Mouse (Mus musculus) layer of hippocampus, adult 9-10 months (tissue): ENCODE measurements at regions not wholly inside any gene's neighbourhood (a gene's known extent, or its start where the extent isn't known, plus 50 kb on each side); places are given as distances from the start of the nearest gene placed in this dataset.

Experiments used
- DNase-seq: peaks from one replicate; pipeline ENCODE4 v3.0.0; 2022; ENCODE audit warnings: low spot score

DNA sequence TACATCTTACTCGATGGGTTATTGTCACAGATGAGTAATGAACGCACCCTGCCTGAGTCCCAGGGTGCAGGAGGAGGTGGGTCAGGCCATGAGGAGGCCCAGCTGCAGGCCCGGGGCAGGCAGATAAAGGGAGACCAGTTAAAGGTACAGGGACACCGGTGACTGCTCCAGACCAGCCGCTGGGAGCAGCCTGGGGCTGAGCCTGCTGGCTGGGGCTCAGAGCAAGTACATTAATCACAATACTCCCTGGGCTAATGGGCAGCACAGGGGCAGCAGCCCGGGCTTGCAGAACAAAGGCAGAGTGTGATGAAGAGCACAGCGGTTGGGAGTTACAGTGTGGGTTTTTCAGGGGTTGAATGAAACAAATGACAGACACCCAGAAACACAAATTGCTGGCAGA, 154.4 kb upstream of the Rnf219 start:
- DNase-seq = no peak

DNA sequence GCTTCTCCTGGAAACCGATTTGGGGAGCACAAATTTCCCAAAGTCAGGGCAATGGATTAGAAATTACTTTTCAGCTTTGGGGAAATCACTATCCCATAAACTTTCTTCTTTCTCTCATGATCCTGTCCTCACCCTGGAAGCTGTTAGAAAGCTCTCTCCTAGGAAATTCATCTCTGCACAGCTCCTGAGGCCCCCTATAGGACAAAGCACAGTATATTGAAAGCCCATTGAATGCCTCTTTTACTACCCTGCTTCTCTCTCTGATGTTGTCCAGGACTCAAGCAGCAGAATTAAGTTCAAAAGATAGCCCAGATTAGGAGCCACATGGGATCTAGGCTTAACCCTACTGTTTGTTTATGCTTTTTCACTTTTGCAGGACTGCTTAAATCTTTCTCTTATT, 139.3 kb upstream of the Rnf219 start:
- no peak for DNase-seq

DNA sequence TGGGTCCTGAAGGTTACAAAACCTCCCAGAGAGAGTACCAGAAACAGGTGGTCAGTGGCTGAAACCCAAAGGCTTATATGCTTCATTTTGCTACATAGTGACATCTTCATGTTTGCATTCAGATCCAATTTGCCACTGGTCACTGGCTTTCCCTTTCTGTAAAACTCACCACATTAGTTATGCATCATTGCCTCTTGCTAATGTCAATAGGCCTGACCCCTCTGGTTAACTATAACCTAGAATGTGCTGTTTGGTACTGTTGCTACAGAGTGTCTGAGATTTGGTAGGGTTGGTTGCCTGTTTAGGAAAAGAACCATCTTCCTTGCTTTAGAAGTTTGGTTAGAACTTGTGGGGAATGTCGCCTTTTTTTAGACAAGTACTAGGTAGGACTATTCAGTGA, 136.3 kb upstream of the Rnf219 start:
- no peak for DNase-seq

DNA sequence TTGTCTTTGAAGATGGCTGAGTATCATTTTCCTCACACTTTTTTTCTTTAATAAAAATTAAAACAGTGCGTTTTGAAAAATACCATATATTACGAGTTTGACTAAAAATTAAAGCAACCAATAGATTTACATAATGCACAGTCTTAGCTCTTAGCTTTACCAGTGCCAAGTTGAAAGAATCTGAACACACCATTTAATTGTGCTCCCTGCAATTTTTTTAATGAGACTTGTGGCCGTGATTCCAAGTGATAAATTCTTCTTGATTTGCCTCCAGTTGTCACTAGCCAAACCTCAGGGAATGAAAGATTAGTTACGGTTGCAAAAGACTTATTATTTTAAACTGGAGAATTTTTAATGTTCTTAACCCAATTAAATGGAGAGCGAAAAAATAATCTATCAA, 127.5 kb upstream of the Rnf219 start:
- DNase-seq = no peak

DNA sequence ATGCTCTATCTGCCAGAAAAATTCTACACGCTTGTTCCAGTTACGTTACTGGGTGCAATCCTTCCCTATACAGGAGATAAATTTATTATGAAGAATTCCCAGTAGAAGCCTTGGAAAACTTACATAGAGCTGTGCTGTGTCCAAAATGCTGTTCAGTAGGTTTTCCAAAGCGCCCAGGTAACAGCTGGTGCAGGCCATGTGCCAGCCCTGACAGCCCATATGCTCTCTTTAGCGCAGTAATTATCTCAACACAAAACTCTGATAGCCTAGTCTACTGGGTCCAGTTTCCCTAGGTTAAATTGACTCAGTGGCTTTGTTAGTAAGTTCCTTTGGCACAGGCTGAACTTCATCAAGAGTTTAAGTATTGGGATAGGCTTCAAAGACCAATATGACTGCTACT, 122.2 kb upstream of the Rnf219 start:
- no peak for DNase-seq

DNA sequence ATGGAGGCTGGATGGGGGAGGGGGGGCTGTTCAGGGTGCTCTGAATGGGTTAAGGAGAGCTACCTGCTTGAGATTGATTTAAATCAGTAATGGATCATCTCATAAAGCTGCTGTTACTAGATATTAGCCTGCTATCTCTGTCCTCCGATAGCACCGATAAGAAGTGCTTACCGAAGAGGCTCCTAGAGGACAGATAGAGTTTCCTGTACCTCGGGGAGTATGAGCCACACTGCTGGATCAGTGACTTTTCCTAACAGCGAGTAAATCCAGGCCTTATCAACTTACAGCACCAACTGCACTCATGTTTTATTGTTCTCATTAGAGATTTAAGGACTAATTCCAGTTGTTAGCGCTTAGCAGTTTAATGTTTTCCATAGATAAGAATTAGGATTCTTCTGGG, 120.3 kb upstream of the Rnf219 start:
- DNase-seq = no peak

DNA sequence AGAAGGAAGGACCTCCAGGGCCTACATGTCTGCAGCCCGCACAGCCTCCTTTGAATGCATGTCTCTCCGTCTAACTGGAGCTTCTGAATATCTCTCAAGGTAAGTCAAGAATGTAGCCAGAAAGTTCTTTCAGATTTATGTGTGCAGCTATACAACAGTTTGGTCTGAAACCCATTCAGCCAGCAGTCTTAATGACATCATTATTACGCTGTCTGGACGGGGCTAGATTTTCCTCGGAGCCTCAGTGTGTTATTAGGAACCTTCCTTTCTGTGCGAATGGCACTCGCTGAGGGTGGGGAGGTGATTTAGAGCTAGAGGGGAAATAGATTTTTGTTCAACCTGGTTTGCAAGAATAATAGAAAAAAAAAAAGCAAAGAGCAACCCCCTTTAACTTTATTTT, 116.9 kb upstream of the Rnf219 start:
- DNase-seq = no peak

DNA sequence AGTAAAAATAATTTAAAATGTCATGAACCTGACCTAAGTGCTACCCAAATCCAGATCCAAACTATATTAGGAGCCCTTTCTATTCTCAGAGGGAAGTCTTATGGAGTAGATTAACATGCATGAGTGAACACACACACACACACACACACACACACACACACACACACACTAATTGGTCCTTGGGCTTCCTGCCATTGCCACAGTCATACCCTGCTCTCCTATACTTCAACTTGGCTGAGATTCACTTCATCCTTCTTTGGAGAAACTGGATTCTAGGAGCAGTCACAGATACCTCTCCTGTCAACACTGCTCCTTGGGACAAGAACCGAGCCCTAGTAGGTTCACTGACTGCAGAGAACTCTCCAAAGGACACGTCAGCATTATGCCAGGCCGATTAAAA, 89.0 kb upstream of the Rnf219 start:
- DNase-seq = no peak

DNA sequence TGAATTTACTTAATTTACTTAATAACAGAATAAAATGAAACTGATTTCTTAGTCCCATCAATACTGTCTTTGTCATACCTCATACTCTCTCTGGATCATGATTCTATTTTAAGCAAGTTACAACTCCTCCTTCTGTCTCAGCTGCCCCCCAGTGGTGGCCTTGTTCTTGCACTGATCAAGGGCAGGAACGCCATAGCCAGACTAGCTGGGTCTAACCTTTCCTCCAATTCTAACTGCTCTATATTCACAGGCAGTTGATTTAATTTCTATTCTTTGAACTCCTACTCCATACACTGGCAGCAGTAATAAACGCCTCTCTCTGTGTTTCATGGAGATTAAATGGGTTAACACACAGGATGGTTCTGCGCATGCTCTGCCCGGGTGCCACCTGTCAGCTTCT, 87.9 kb upstream of the Rnf219 start:
- no peak for DNase-seq

DNA sequence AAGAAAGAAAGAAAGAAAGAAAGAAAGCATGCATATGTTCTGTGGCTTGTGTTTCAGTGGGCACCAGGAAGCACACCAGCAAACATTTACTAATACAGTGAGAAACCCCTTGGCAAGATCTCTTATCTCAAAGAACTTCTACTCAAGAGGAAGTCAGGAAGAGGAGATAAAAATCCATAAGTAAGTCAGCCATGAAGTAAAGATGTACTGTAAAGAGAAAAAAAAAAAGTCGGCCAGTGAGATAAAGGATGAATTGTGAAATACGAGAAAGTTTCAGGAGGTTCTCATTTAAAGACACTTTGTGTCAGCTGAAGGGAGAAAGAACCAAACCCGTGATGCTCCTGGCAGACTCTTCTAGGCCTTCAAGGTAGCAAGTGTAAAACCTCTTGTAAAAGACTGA, 72.4 kb upstream of the Rnf219 start:
- DNase-seq = no peak
